Mouse (Mus musculus) colon, adult 2 months (tissue): ENCODE measurements around the gene Cyp4f40. TPM values are rescaled to one million over a fixed set of nuclear protein-coding genes. Genes with fewer than 3 reads are reported as not detected.

ENCODE experiments used
- polyA plus RNA-seq: library from polyadenylated mRNA; depleted of rRNA; stranded (reverse); fragments of >200 nt; gene quantifications from 2 replicates; pipeline ENCODE4 v1.2.3, GENCODE M21; 2012; rRNA removed

The Cyp4f40 gene
- polyA plus RNA-seq: 59.2 and 69.2 TPM in 2 replicates

GRCm38 (mm10) chr17:32658712-32659111 is at the start of gene Cyp4f40:
TSS of gene Cyp4f40 (plus strand) at chr17:32658900.

GRCm38 (mm10) chr17:32621018-32621417 is 37.7 kb upstream of the Cyp4f40 start, which contains the start of gene Cyp4f37:
TSS of gene Cyp4f37 (plus strand) at chr17:32621309.

GRCm38 (mm10) chr17:32685048-32685750 is 26.5 kb downstream of the Cyp4f40 start, which contains the start of gene Cyp4f15:
TSS of gene Cyp4f15 (plus strand) at chr17:32685627.

Other genes with a start within 250 kb of the Cyp4f40 start
- gene Pglyrp2, start 234.7 kb upstream of the Cyp4f40 start, polyA plus RNA-seq: 2.3 TPM in 2 replicates
- gene Cyp4f39, start 206.2 kb upstream of the Cyp4f40 start, polyA plus RNA-seq: 0.44 and 0.59 TPM in 2 replicates
- 6.0 and 7.2 TPM in 2 replicates for gene Cyp4f17, start 152.8 kb upstream of the Cyp4f40 start, polyA plus RNA-seq
- 55.5 and 66.4 TPM in 2 replicates for gene Cyp4f16, start 122.3 kb upstream of the Cyp4f40 start, polyA plus RNA-seq
- gene Cyp4f37, start 37.6 kb upstream of the Cyp4f40 start, polyA plus RNA-seq: not detected in 2 replicates
- not detected in 2 replicates for gene Cyp4f15, start 26.7 kb downstream of the Cyp4f40 start, polyA plus RNA-seq
- 3.9 and 4.9 TPM in 2 replicates for gene Zfp871, start 129.4 kb downstream of the Cyp4f40 start, polyA plus RNA-seq
- gene Zfp811, start 151.0 kb downstream of the Cyp4f40 start, polyA plus RNA-seq: 0.15 TPM in 2 replicates
- 4.8 and 5.1 TPM in 2 replicates for gene Zfp799, start 171.4 kb downstream of the Cyp4f40 start, polyA plus RNA-seq
- gene Zfp870, start 232.7 kb downstream of the Cyp4f40 start, polyA plus RNA-seq: 0.59 and 0.64 TPM in 2 replicates